Mouse (Mus musculus) bone marrow, adult 2 months (tissue): ENCODE results near the gene Cntnap2.

Source experiments
- CTCF ChIP-seq: fragments of 200-500 bp; IDR thresholded peaks from 2 replicates; pipeline ENCODE4 v1.5.1; 2011; ENCODE audit warnings: low read length, control low read depth; ENCODE audit not compliant: control insufficient read depth, insufficient read depth
- POLR2A ChIP-seq: fragments of 200-500 bp; IDR thresholded peaks from 2 replicates; pipeline ENCODE4 v1.6.1; 2011; ENCODE audit warnings: low read depth, mild to moderate bottlenecking, control low read depth, low read length, borderline replicate concordance; ENCODE audit not compliant: control insufficient read depth

GRCm38 (mm10) chr6:47197570-47197969, 2138.4 kb downstream of the Cntnap2 start:
- TF ChIP-seq CTCF = no peak
- no peak for TF ChIP-seq POLR2A
